Mouse (Mus musculus) liver, embryonic 15.5 days (tissue): Measurements from ENCODE around the gene Cemip2. TPM values are rescaled to one million over a fixed set of nuclear protein-coding genes. Genes with fewer than 3 reads are reported as not detected.

Experiments used
- ATAC-seq: fragments of 200-750 bp; cut with Nextera tagmentation; 2 replicates; pipeline ENCODE4 v1.8.0; 2017; ENCODE audit warnings: moderate number of reproducible peaks, mild to moderate bottlenecking, moderate library complexity; ENCODE audit not compliant: insufficient read depth
- H3K27ac ChIP-seq: fragments of 300-500 bp; sonication (generic); replicated peaks from 2 replicates; pipeline ENCODE4 v1.5.1; 2015; ENCODE audit warnings: mild to moderate bottlenecking, inconsistent platforms
- H3K27me3 ChIP-seq: fragments of 300-500 bp; sonication (generic); 2 replicates; pipeline ENCODE4 v1.6.1; 2015; ENCODE audit warnings: mild to moderate bottlenecking, inconsistent platforms
- H3K36me3 ChIP-seq: fragments of 300-500 bp; sonication (generic); replicated peaks from 2 replicates; pipeline ENCODE4 v1.6.1; 2015; ENCODE audit warnings: moderate library complexity, mild to moderate bottlenecking, inconsistent platforms
- H3K4me1 ChIP-seq: fragments of 300-500 bp; sonication (generic); replicated peaks from 2 replicates; pipeline ENCODE4 v1.6.1; 2015; ENCODE audit warnings: inconsistent platforms
- H3K4me2 ChIP-seq: fragments of 300-500 bp; sonication (generic); 2 replicates; pipeline ENCODE4 v1.6.1; 2015; ENCODE audit warnings: moderate library complexity, mild to moderate bottlenecking, inconsistent platforms
- H3K4me3 ChIP-seq: fragments of 300-500 bp; sonication (generic); replicated peaks from 2 replicates; pipeline ENCODE4 v1.5.1; 2015; ENCODE audit warnings: mild to moderate bottlenecking, inconsistent platforms
- H3K9ac ChIP-seq: fragments of 300-500 bp; sonication (generic); 2 replicates; pipeline ENCODE4 v1.6.1; 2015; ENCODE audit warnings: moderate library complexity, mild to moderate bottlenecking, inconsistent platforms
- H3K9me3 ChIP-seq: fragments of 300-500 bp; sonication (generic); replicated peaks from 2 replicates; pipeline ENCODE4 v1.6.1; 2016; ENCODE audit warnings: inconsistent platforms
- WGBS: fragments of 180-500 bp; shearing (Covaris S2); methylation state at CpG from one replicate; pipeline ENCODE4 v1.1.7; 2015; ENCODE audit warnings: mixed read lengths; ENCODE audit not compliant: insufficient replicate concordance; 5-methylcytosine and 5-hydroxymethylcytosine counted together
- polyA plus RNA-seq: library from polyadenylated mRNA; unstranded; fragments of >200 nt; fragmentation: Nextera tagmentation; extraction: Ambion mirVana; gene quantifications from 2 replicates; pipeline ENCODE4 v1.2.1, GENCODE M21; 2015

The Cemip2 gene
- polyA plus RNA-seq, 1 experiment from 2014 or later = 7.2 TPM

- WGBS = 70% methylated on average over 14 of the region's 14 CpGs
- H3K4me2 ChIP-seq = no peak overlapping the region
- no peak overlapping the region for H3K9ac ChIP-seq
- H3K9me3 ChIP-seq = no peaks in the 10 kb centered on the region
- ATAC-seq = no peak
- no peak overlapping the region for H3K4me3 ChIP-seq
- no peaks in the 10 kb centered on the region for H3K27me3 ChIP-seq
- no peak overlapping the region for H3K27ac ChIP-seq
- no peaks in the 10 kb centered on the region; the same call in 1 of the 2 replicates for H3K4me1 ChIP-seq
- H3K36me3 ChIP-seq = peaks cover 39% of the 10 kb centered on the region
Observed at GRCm38 (mm10) chr19:21818021-21818725, 40.0 kb downstream of the Cemip2 start.

- no peaks in the 10 kb centered on the region for H3K9me3 ChIP-seq
- no peaks in the 10 kb centered on the region; the same call in 1 of the 2 replicates for H3K4me1 ChIP-seq
- peaks cover 41% of the 10 kb centered on the region for H3K36me3 ChIP-seq
- no peak overlapping the region for H3K9ac ChIP-seq
- 55% methylated on average over 5 of the region's 5 CpGs for WGBS
- H3K27ac ChIP-seq = no peak overlapping the region
- ATAC-seq = no peak
- H3K4me3 ChIP-seq = no peak overlapping the region
- H3K4me2 ChIP-seq = no peak overlapping the region
- H3K27me3 ChIP-seq = no peaks in the 10 kb centered on the region
Observed at GRCm38 (mm10) chr19:21819585-21819984, 41.4 kb downstream of the Cemip2 start.

GRCm38 (mm10) chr19:21820126-21820525, 42.0 kb downstream of the Cemip2 start:
- H3K27me3 ChIP-seq = no peaks in the 10 kb centered on the region
- no peak overlapping the region for H3K9ac ChIP-seq
- H3K27ac ChIP-seq = no peak overlapping the region
- H3K4me1 ChIP-seq = no peaks in the 10 kb centered on the region; the same call in 1 of the 2 replicates
- H3K36me3 ChIP-seq = peaks cover 41% of the 10 kb centered on the region
- no peak overlapping the region for H3K4me3 ChIP-seq
- no peaks in the 10 kb centered on the region for H3K9me3 ChIP-seq
- H3K4me2 ChIP-seq = no peak overlapping the region
- WGBS = 62% methylated on average over 4 of the region's 4 CpGs
- no peak for ATAC-seq

GRCm38 (mm10) chr19:21821877-21822276, 43.7 kb downstream of the Cemip2 start:
- H3K27me3 ChIP-seq = no peaks in the 10 kb centered on the region
- no peak overlapping the region for H3K9ac ChIP-seq
- H3K9me3 ChIP-seq = no peaks in the 10 kb centered on the region
- 74% methylated on average over 6 of the region's 6 CpGs for whole genome bisulfite sequencing
- no peak overlapping the region for H3K27ac ChIP-seq
- no peaks in the 10 kb centered on the region; the same call in 1 of the 2 replicates for H3K4me1 ChIP-seq
- no peak overlapping the region for H3K4me3 ChIP-seq
- H3K4me2 ChIP-seq = no peak overlapping the region
- no peak for ATAC-seq
- H3K36me3 ChIP-seq = peaks cover 32% of the 10 kb centered on the region; the same call in 1 of the 2 replicates

- H3K4me1 ChIP-seq = no peaks in the 10 kb centered on the region
- no peak overlapping the region for H3K27ac ChIP-seq
- H3K27me3 ChIP-seq = no peaks in the 10 kb centered on the region
- H3K4me3 ChIP-seq = no peak overlapping the region
- H3K36me3 ChIP-seq = peaks cover 21% of the 10 kb centered on the region; the same call in 1 of the 2 replicates
- 73% methylated on average over 5 of the region's 5 CpGs for WGBS
- no peak overlapping the region for H3K9ac ChIP-seq
- no peaks in the 10 kb centered on the region for H3K9me3 ChIP-seq
- ATAC-seq = no peak
- H3K4me2 ChIP-seq = no peak overlapping the region
Observed at GRCm38 (mm10) chr19:21824146-21824545, 46.0 kb downstream of the Cemip2 start.

GRCm38 (mm10) chr19:21825128-21825885, 47.2 kb downstream of the Cemip2 start:
- WGBS = 78% methylated on average over 4 of the region's 4 CpGs
- H3K9ac ChIP-seq = no peak overlapping the region
- no peaks in the 10 kb centered on the region for H3K27me3 ChIP-seq
- H3K4me2 ChIP-seq = no peak overlapping the region
- no peak overlapping the region for H3K4me3 ChIP-seq
- ATAC-seq = no peak
- H3K36me3 ChIP-seq = peaks cover 17% of the 10 kb centered on the region
- H3K4me1 ChIP-seq = no peaks in the 10 kb centered on the region
- H3K9me3 ChIP-seq = no peaks in the 10 kb centered on the region
- H3K27ac ChIP-seq = no peak overlapping the region

GRCm38 (mm10) chr19:21833416-21833992, 55.4 kb downstream of the Cemip2 start:
- Histone ChIP-seq H3K36me3 (peaks cover 34% of the 10 kb centered on the region), H3K9ac (no peak overlapping the region), H3K27ac (no peak overlapping the region), H3K4me2 (no peak overlapping the region), H3K4me1 (no peaks in the 10 kb centered on the region), H3K9me3 (no peaks in the 10 kb centered on the region), H3K27me3 (no peaks in the 10 kb centered on the region), H3K4me3 (no peak overlapping the region)
- WGBS = 51% methylated on average over 12 of the region's 12 CpGs
- no peak for ATAC-seq

GRCm38 (mm10) chr19:21834952-21835351, 56.8 kb downstream of the Cemip2 start:
- H3K9me3 ChIP-seq = no peaks in the 10 kb centered on the region
- no peak for ATAC-seq
- WGBS = 67% methylated on average over 7 of the region's 7 CpGs
- H3K4me1 ChIP-seq = no peaks in the 10 kb centered on the region
- H3K27ac ChIP-seq = no peak overlapping the region
- H3K9ac ChIP-seq = no peak overlapping the region
- no peaks in the 10 kb centered on the region for H3K27me3 ChIP-seq
- H3K4me3 ChIP-seq = no peak overlapping the region
- peaks cover 36% of the 10 kb centered on the region for H3K36me3 ChIP-seq
- H3K4me2 ChIP-seq = no peak overlapping the region

GRCm38 (mm10) chr19:21850721-21851120, 72.6 kb downstream of the Cemip2 start:
- ATAC-seq = no peak

GRCm38 (mm10) chr19:21854526-21855228, 76.5 kb downstream of the Cemip2 start:
- Histone ChIP-seq H3K4me2 (no peak overlapping the region), H3K9me3 (no peaks in the 10 kb centered on the region), H3K4me1 (no peaks in the 10 kb centered on the region), H3K27ac (no peak overlapping the region), H3K9ac (no peak overlapping the region), H3K36me3 (peaks cover 26% of the 10 kb centered on the region), H3K4me3 (no peak overlapping the region), H3K27me3 (no peaks in the 10 kb centered on the region)
- ATAC-seq = no peak
- WGBS = 73% methylated on average over 5 of the region's 5 CpGs

More at GRCm38 (mm10) chr19:21850721-21851120, 72.6 kb downstream of the Cemip2 start:
- Histone ChIP-seq H3K9me3 (no peaks in the 10 kb centered on the region), H3K9ac (no peak overlapping the region), H3K27ac (no peak overlapping the region), H3K4me3 (no peak overlapping the region), H3K4me2 (no peak overlapping the region), H3K36me3 (peaks cover 20% of the 10 kb centered on the region), H3K4me1 (no peaks in the 10 kb centered on the region), H3K27me3 (no peaks in the 10 kb centered on the region)
- WGBS = 68% methylated on average over 10 of the region's 10 CpGs
